Mouse (Mus musculus) embryo, embryonic 11.5 days (tissue): ENCODE results near the gene Smco1.

ENCODE experiments used
- DNase-seq: peaks from one replicate; pipeline ENCODE4 v3.0.0-alpha.2; 2012; ENCODE audit warnings: low read depth, low spot score

Gene Smco1

GRCm38 (mm10) chr16:32311970-32312369 lies 40.7 kb downstream of the Smco1 start:
- no peak for DNase-seq

- DNase-seq: no peak
Measured at GRCm38 (mm10) chr16:32312386-32312785, 41.1 kb downstream of the Smco1 start.

GRCm38 (mm10) chr16:32312859-32313258 lies 41.6 kb downstream of the Smco1 start:
- no peak for DNase-seq

- DNase-seq: no peak
Measured at GRCm38 (mm10) chr16:32316601-32317000, 45.3 kb downstream of the Smco1 start.

- DNase-seq: no peak
Measured at GRCm38 (mm10) chr16:32323953-32324352, 52.7 kb downstream of the Smco1 start.
